Mouse (Mus musculus): ENCODE results near the gene Hoxc4.

Hoxc4 gene

GRCm38 (mm10) chr15:103018636-103019035 is at the start of gene Hoxc4:
Hoxc4 (plus strand) TSS chr15:103018934.
- no peak for DNase-seq (ENCODE audit: low read depth)

DNA sequence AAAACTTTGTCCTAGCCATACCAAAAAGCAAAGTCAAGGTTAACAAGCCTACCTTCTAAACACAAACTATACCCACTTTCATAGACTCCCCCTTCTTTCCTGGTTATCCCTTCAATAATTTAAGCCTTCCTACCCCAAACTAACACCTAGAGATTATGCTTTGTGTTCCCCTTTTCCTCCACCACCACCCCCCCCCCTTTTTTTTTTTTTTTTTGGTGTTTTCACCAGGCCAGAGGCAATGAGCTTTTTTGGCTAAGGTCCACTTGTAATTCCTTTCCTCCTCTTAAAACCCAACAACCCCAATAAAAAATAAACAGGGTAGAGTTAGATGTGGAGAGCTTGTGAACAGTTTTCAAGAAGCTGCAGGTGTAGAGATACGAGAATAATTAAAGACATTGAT is 49.4 kb upstream of the Hoxc4 start:
- no peak for DNase-seq (ENCODE audit: low read depth)

DNA sequence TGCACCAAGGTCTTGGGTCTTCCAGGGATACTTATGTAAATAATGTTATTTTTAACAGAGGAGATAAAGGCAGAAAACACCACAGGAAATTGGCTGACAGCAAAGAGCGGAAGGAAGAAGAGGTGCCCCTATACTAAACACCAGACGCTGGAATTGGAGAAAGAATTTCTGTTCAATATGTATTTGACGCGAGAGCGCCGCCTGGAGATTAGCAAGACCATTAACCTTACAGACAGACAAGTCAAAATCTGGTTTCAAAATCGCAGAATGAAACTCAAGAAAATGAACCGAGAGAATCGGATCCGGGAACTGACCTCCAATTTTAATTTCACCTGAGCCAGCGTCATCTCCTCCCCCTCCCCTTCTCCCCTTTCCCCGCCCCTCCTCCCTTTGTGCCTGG is 48.0 kb upstream of the Hoxc4 start:
- DNase-seq (ENCODE audit: low read depth) = no peak

DNA sequence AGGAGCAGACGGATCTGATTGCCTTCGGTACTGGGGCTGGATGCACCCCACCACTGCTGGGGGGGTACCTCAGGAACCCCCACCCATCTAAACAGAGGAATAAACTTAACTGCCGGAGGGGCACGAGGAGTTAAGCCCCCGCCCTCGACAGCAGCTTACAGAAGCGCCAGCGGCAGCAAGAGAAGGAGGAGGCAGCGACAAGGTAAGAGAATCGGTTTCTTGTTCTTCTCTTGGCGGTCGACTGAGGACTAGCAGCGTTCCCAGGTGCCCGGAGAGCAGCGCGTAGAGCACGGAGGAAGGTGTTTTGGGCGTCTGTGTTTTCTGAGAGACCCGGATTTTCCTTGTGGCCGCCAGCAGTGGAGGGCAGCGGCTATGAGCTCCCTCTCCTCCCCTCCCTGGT is 46.5 kb upstream of the Hoxc4 start:
- DNase-seq (ENCODE audit: low read depth) = no peak

DNA sequence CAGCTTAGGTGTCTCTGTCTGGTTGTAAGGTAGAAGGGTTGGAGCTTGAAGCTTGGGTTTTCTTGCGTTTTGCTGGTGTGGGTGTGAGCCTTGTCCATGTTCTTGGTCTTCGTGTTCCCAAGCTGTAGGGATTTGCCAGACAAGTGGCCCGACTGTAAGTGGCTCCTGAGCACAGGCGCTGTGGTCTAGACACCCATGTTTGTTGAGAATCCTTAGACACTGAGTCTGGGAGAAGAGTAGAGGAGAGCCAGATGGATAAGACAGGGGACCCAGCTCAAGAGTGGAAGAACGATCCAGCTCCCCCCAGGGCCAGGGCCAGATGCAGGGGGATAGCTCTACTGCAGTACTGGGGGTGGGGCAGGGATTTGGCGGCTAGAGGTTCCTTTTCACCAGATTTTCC is 46.0 kb upstream of the Hoxc4 start:
- no peak for DNase-seq (ENCODE audit: low read depth)

- no peak for DNase-seq (ENCODE audit: low read depth)
These were observed 43.7 kb upstream of the Hoxc4 start for GRCm38 (mm10) chr15:102975034-102975433.

DNA sequence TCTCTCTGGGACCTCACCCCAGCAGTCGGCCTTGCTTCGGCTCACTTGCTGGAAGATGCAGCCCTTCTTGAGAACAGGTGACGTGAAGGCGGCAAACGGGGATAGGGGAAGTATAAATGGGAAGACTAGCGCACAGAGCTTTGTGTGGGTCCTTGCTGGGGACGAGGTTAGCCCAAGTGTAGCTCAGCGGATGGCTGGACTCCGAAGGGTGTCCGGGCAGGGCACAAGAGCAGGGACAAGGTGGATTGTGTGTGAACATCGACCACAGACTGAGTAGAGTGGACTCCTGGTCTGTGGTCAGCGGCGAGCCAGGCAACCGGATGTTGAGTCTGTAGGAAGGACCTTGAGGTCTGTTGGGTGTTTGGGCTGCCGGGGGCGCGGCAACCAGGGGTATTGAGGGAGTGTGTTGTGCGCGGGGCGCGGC is 43.0 kb upstream of the Hoxc4 start:
- no peak for DNase-seq (ENCODE audit: low read depth)

- DNase-seq (ENCODE audit: low read depth) = no peak
These were observed 42.6 kb upstream of the Hoxc4 start, which contains the start of gene Hoxc9 for GRCm38 (mm10) chr15:102976171-102976570. Hoxc9 (plus strand) TSS chr15:102976439.

- DNase-seq (ENCODE audit: low read depth) = no peak
These were observed 41.9 kb upstream of the Hoxc4 start for GRCm38 (mm10) chr15:102976631-102977422.

GRCm38 (mm10) chr15:102977423-102977974 is 41.2 kb upstream of the Hoxc4 start:
- DNase-seq (ENCODE audit: low read depth) = no peak

- no peak for DNase-seq (ENCODE audit: low read depth)
These were observed 39.9 kb upstream of the Hoxc4 start for GRCm38 (mm10) chr15:102978615-102979515.

DNA sequence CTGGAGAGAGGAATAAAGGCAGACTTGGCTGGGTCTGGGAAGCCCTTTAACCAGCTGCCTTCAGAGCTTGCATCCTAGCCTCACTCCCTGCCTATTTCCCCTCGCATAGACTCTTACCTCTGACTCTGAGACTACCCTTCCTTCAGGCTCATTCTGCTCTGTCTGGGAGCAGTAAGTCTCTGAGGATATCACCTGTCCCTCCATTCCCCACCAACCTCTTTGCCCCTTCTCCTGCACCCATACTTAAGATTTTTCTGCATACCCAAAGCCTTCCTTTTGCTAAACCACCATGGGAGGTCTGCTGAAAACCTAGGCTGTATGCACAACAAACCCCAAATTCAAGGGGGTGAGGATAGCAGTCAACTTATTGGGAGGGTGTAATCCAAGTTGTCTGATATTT is 38.8 kb upstream of the Hoxc4 start:
- DNase-seq (ENCODE audit: low read depth) = no peak

GRCm38 (mm10) chr15:102980352-102980751 is 38.4 kb upstream of the Hoxc4 start:
- DNase-seq (ENCODE audit: low read depth) = no peak

- no peak for DNase-seq (ENCODE audit: low read depth)
These were observed 37.8 kb upstream of the Hoxc4 start for GRCm38 (mm10) chr15:102980912-102981311.

DNA sequence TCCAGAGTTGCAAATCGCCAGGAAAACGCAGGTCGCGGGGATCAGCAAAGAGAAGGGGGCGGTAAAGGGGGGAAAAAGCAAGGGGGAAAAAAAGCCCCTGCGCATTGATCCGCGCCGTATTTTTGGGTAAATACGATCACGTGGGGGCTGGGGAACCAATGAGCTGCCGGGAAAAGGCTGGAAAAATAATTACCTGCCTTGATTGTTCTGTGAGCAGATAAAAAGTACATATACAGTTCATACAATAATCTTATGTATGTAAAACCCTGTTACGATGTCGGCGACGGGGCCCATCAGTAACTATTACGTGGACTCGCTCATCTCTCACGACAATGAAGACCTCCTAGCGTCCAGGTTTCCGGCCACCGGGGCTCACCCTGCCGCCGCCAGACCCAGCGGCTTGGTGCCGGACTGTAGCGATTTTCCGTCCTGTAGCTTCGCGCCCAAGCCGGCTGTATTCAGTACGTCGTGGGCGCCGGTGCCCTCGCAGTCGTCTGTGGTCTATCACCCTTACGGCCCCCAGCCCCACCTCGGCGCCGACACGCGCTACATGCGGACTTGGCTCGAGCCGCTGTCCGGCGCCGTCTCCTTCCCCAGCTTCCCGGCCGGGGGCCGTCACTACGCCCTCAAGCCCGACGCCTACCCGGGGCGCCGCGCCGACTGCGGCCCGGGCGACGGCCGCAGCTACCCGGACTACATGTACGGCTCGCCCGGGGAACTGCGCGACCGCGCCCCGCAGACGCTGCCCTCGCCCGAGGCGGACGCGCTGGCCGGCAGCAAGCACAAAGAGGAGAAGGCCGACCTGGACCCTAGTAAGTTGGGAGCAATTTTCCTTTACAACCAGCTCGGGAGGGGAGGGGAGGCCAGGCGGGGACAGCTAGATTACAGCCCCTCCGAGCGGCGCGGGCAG is 37.1 kb upstream of the Hoxc4 start:
- DNase-seq (ENCODE audit: low read depth) = no peak

DNA sequence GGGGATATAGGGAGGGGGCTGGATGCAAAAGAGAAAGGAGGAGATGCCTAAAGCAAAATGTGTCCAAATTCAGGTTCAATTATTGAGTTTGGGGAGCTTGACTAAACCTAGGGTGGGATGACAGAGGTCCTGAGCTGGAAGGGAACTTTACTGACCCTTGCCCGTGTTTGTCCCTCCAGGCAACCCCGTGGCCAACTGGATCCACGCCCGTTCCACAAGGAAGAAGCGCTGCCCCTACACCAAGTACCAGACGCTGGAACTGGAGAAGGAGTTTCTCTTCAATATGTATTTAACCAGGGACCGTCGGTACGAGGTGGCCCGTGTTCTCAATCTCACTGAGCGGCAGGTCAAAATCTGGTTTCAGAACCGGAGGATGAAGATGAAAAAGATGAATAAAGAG is 35.0 kb upstream of the Hoxc4 start:
- no peak for DNase-seq (ENCODE audit: low read depth)

- DNase-seq (ENCODE audit: low read depth) = no peak
These were observed 34.2 kb upstream of the Hoxc4 start for GRCm38 (mm10) chr15:102984521-102984920.

DNA sequence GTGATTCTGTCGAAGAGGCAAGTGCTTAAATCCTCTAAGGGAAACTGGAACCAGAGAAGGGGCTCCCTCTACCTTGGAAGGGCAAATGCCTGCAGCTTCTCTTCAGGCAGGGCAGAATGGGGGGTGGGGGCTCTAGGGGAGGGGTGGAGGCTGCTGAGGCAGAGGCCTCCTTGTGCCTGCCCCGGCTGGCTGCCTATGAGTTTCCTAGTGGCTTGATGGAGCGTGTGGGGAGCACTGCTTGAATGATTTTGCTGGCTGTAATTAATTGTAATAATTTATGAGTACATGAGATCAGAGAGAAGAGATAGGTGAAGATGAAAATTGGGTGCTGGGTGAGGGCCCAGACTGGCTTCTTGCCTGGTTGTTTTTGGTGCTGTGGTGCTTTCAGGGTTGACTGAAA is 33.8 kb upstream of the Hoxc4 start:
- DNase-seq (ENCODE audit: low read depth) = no peak

DNA sequence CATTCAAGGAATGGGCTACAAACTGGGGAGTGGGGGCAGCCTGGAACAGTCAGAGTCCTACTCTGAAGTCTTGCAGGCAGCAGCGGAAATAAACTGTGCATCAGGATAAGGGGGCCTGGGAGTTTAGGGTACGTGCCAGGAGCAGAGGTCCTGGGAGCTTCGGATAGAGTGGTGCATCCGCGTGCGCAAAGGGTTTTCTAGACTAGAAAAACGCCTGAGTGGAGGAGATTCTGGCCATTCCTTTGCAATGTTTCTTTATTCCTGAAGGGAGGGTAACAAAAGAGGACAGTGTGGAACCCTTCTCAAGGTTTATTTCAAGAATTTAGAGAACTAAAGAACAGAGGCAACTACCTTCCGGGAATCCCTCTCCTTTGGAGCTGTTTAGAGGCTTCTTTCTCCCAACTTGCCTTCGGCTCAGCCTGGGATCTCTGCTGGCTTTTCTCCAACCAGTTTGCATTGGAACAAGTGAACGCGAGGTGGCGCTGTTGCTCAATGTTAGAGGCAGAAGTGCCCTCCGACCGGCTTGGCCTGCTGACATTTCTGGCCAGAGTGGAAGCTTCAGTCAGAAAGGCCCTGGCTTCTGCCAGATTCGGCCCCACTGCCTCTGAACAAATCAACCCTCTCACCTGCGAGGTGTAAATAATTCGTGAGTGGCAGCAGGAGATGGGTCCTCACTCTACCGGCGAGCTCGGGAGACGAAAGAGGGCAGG is 31.5 kb upstream of the Hoxc4 start:
- DNase-seq (ENCODE audit: low read depth) = peak; percentile 47

DNA sequence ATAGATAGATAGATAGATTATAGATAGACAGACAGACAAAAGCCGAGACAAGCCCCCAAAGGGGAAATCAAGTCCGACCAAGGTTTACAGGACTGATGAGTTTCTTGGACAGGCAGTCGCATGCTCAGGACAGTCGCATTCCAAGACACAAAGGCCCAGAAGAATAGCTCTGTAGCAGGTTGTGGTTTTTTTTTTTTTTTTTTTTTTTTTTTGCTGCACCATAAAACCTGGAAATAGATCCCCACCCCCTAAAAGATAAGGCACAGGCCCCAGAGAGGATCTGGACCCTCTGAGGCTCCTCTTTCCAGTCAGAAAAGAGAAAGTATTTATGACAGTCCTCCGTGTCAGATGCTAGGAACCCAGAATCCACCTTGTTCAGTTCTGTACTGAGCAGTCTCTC is 30.7 kb upstream of the Hoxc4 start:
- no peak for DNase-seq (ENCODE audit: low read depth)
